Mouse (Mus musculus) embryonic stem cell, embryonic (primary cell): ENCODE measurements around the gene Eps15.

ENCODE experiments used
- CTCF ChIA-PET, 4 experiments: fragments of 300-600 bp in 2 of 4; fragments of 350-600 bp in 2 of 4; sonication (Branson Sonifier 250); formaldehyde crosslinking; loops; one replicate each; lab custom pipeline; 2022; ENCODE audit warnings: inconsistent platforms in 2 of 4; lab: Charles Lee
- POLR2A ChIA-PET, 4 experiments: fragments of 300-600 bp in 2 of 4; fragments of 350-600 bp in 2 of 4; sonication (Branson Sonifier 250); formaldehyde crosslinking; loops; one replicate each; lab custom pipeline; 2022; ENCODE audit warnings: antibody characterized with exemption in 4 of 4, inconsistent platforms in 1 of 4; lab: Charles Lee

The Eps15 gene

GRCm38 (mm10) chr4:109256791-109257190 lies 23.3 kb upstream of the Eps15 start:
- POLR2A ChIA-PET: interaction anchor here in 3 of 4 experiments (0.6 to 1.1 kb wide), 4 partner anchors 24 to 58 kb away, joined by 3 to 13 read pairs (median 3); no protein-coding TSS in a partner anchor
- CTCF ChIA-PET: no interaction called here

- ChIA-PET POLR2A (interaction anchor here in 3 of 4 experiments (0.7 to 1.1 kb wide), 3 partner anchors 23 to 57 kb away, joined by 3 to 13 read pairs (median 3); no protein-coding TSS in a partner anchor), CTCF (no interaction called here)
Observed at GRCm38 (mm10) chr4:109257639-109258038, 22.4 kb upstream of the Eps15 start.

GRCm38 (mm10) chr4:109262068-109262467 lies 18.0 kb upstream of the Eps15 start:
- CTCF ChIA-PET: interaction anchor here in 2 of 4 experiments (1.6 kb wide), 2 partner anchors 10 kb away, joined by 3 to 4 read pairs; no protein-coding TSS in a partner anchor
- POLR2A ChIA-PET: no interaction called here

- POLR2A ChIA-PET: no interaction called here
Observed at GRCm38 (mm10) chr4:109266056-109266455, 14.0 kb upstream of the Eps15 start.

GRCm38 (mm10) chr4:109266744-109267143 lies 13.3 kb upstream of the Eps15 start:
- POLR2A ChIA-PET: no interaction called here
- CTCF ChIA-PET: interaction anchor here in 2 of 4 experiments (0.6 to 1.9 kb wide), 2 partner anchors 15 to 36 kb away, joined by 3 to 5 read pairs; no protein-coding TSS in a partner anchor

More at GRCm38 (mm10) chr4:109266056-109266455, 14.0 kb upstream of the Eps15 start:
- CTCF ChIA-PET: no interaction called here

GRCm38 (mm10) chr4:109267452-109267851 lies 12.6 kb upstream of the Eps15 start:
- ChIA-PET POLR2A (interaction anchor here in 1 of 4 experiments (0.9 kb wide), 1 partner anchor 13 kb away, joined by 3 read pairs; no protein-coding TSS in a partner anchor), CTCF (interaction anchor here in 2 of 4 experiments (0.6 to 1.9 kb wide), 2 partner anchors 16 to 37 kb away, joined by 3 to 5 read pairs; no protein-coding TSS in a partner anchor)

GRCm38 (mm10) chr4:109268903-109269302 lies 11.2 kb upstream of the Eps15 start:
- CTCF ChIA-PET: interaction anchor here in 1 of 4 experiments (1.4 kb wide), 1 partner anchor 17 kb away, joined by 5 read pairs; no protein-coding TSS in a partner anchor
- POLR2A ChIA-PET: interaction anchor here in 2 of 4 experiments (0.6 to 0.7 kb wide), 2 partner anchors 14 to 196 kb away, joined by 3 read pairs; no protein-coding TSS in a partner anchor

GRCm38 (mm10) chr4:109271803-109272202 lies 8.3 kb upstream of the Eps15 start:
- CTCF ChIA-PET: interaction anchor here in 1 of 4 experiments (1.8 kb wide), 1 partner anchor 20 kb away, joined by 4 read pairs; no protein-coding TSS in a partner anchor
- POLR2A ChIA-PET: interaction anchor here in 1 of 4 experiments (0.7 kb wide), 1 partner anchor 18 kb away, joined by 11 read pairs; no protein-coding TSS in a partner anchor

- CTCF ChIA-PET: interaction anchor here in 1 of 4 experiments (1.0 kb wide), 1 partner anchor 22 kb away, joined by 3 read pairs; no protein-coding TSS in a partner anchor
- POLR2A ChIA-PET: no interaction called here
Observed at GRCm38 (mm10) chr4:109273586-109274240, 6.4 kb upstream of the Eps15 start.

GRCm38 (mm10) chr4:109280459-109281160 lies 542 bp downstream of the Eps15 start:
- ChIA-PET POLR2A (interaction anchor here in 2 of 4 experiments (0.7 to 1.3 kb wide), 13 partner anchors 10 to 396 kb away, joined by 3 to 6 read pairs (median 3); partner anchors contain the start of gene Faf1 (in 1 of the 2)), CTCF (interaction anchor here in 2 of 4 experiments (0.6 to 0.8 kb wide), 2 partner anchors 29 to 378 kb away, joined by 3 to 7 read pairs; no protein-coding TSS in a partner anchor)

GRCm38 (mm10) chr4:109281161-109281560 lies 1.1 kb downstream of the Eps15 start:
- ChIA-PET CTCF (interaction anchor here in 1 of 4 experiments (0.6 kb wide), 1 partner anchor 378 kb away, joined by 7 read pairs; no protein-coding TSS in a partner anchor), POLR2A (interaction anchor here in 2 of 4 experiments (0.7 to 1.3 kb wide), 12 partner anchors 10 to 395 kb away, joined by 3 to 6 read pairs (median 3); partner anchors contain the start of gene Faf1 (in 1 of the 2))

GRCm38 (mm10) chr4:109281946-109282345 lies 1.9 kb downstream of the Eps15 start:
- POLR2A ChIA-PET: interaction anchor here in 1 of 4 experiments (1.0 kb wide), 1 partner anchor 64 kb away, joined by 3 read pairs; no protein-coding TSS in a partner anchor
- CTCF ChIA-PET: no interaction called here

- CTCF ChIA-PET: interaction anchor here in 1 of 4 experiments (0.7 kb wide), 1 partner anchor 43 kb away, joined by 4 read pairs; no protein-coding TSS in a partner anchor
- POLR2A ChIA-PET: interaction anchor here in 2 of 4 experiments (0.7 to 1.4 kb wide), 2 partner anchors 12 to 93 kb away, joined by 4 to 5 read pairs; no protein-coding TSS in a partner anchor
Observed at GRCm38 (mm10) chr4:109294629-109295028, 14.6 kb downstream of the Eps15 start.

GRCm38 (mm10) chr4:109296510-109296909 lies 16.4 kb downstream of the Eps15 start:
- ChIA-PET CTCF (interaction anchor here in 2 of 4 experiments (0.5 to 0.6 kb wide), 2 partner anchors 142 to 148 kb away, joined by 3 to 11 read pairs; no protein-coding TSS in a partner anchor), POLR2A (no interaction called here)

GRCm38 (mm10) chr4:109299136-109299535 lies 19.1 kb downstream of the Eps15 start:
- CTCF ChIA-PET: no interaction called here
- POLR2A ChIA-PET: interaction anchor here in 1 of 4 experiments (0.8 kb wide), 1 partner anchor 8 kb away, joined by 3 read pairs; no protein-coding TSS in a partner anchor

- CTCF ChIA-PET: no interaction called here
- POLR2A ChIA-PET: no interaction called here
Observed at GRCm38 (mm10) chr4:109316941-109317894, 37.1 kb downstream of the Eps15 start.

GRCm38 (mm10) chr4:109336796-109337195 lies 56.7 kb downstream of the Eps15 start:
- ChIA-PET CTCF (no interaction called here), POLR2A (interaction anchor here in 2 of 4 experiments (0.6 to 1.2 kb wide), 4 partner anchors 8 to 298 kb away, joined by 3 to 5 read pairs (median 3); no protein-coding TSS in a partner anchor)
